ENCODE assay signal across 26 mouse cellular contexts in genomic region chr16:94230909-94231575, GRCm38 (mm10).
DNase-seq lines count a peak whose midpoint lies in the region; ATAC-seq and TF ChIP-seq lines count a peak whose summit lies in the region.
"Had no signal": no experiment of that assay in that cellular context is flagged by ENCODE, and none has a peak within 500 bp of the region (broad histone marks: within the 10 kb centered on the region; RNA-seq: fewer than 3 reads in every experiment).

No protein-coding gene starts in this region.

- H3K27ac ChIP-seq in bone marrow, adult 2 months (ENCODE audit: control insufficient read depth, insufficient read depth, low read depth, low read length, poor library complexity), result peak overlapping the region; percentile 58
- H3K27ac ChIP-seq in hindbrain, embryonic 10.5 days, result no peak overlapping the region
- H3K27ac ChIP-seq in hindbrain, embryonic 11.5 days (ENCODE audit: low read depth, low read length), result no peak overlapping the region
- H3K27ac ChIP-seq: embryonic facial prominence, embryonic 13.5 days; embryonic facial prominence, embryonic 15.5 days; forebrain, embryonic 13.5 days; forebrain, embryonic 15.5 days had no signal

- H3K4me1 ChIP-seq in bone marrow, adult 2 months (ENCODE audit: control insufficient read depth, insufficient read depth, low read length), result peaks cover 1% of the 10 kb centered on the region; the same call in 1 of the 2 replicates
- peaks cover 42% of the 10 kb centered on the region for H3K4me1 ChIP-seq in hindbrain, embryonic 10.5 days (replicated peaks)
- 0 out of 2 replicates have a peak, but pooled peaks cover 2% of the 10 kb centered on the region for H3K4me1 ChIP-seq in hindbrain, embryonic 11.5 days (replicated peaks; ENCODE audit: control insufficient read depth, insufficient read depth, low read length)

- TF ChIP-seq POLR2A in bone marrow, adult 2 months (IDR thresholded peaks at IDR 0.05; ENCODE audit: borderline replicate concordance, control insufficient read depth, low read depth, low read length), result no peak

- H3K36me3 ChIP-seq in hindbrain, embryonic 10.5 days, result 0 out of 2 replicates have a peak, but pooled peaks cover 3% of the 10 kb centered on the region
- H3K36me3 ChIP-seq in hindbrain, embryonic 11.5 days (ENCODE audit: control insufficient read depth, insufficient read depth, low read length), result no peaks in the 10 kb centered on the region
- H3K36me3 ChIP-seq: embryonic facial prominence, embryonic 15.5 days; forebrain, embryonic 15.5 days had no signal

- WGBS in bone marrow, adult 2 months, result 26% methylated on average over 12 of the region's 12 CpGs
- 75% methylated on average over 12 of the region's 12 CpGs for WGBS in hindbrain, embryonic 10.5 days
- 80% methylated on average over 12 of the region's 12 CpGs for WGBS in hindbrain, embryonic 11.5 days

- H3K4me3 ChIP-seq in bone marrow, adult 2 months (replicated peaks; ENCODE audit: control insufficient read depth, low read depth, low read length), result no peak overlapping the region
- no peak overlapping the region for H3K4me3 ChIP-seq in hindbrain, embryonic 10.5 days
- H3K4me3 ChIP-seq in hindbrain, embryonic 11.5 days (ENCODE audit: low read depth, low read length), result no peak overlapping the region
- H3K4me3 ChIP-seq: embryonic facial prominence, embryonic 13.5 days; embryonic facial prominence, embryonic 15.5 days; forebrain, embryonic 13.5 days; forebrain, embryonic 15.5 days had no signal

- H3K27me3 ChIP-seq in hindbrain, embryonic 10.5 days (ENCODE audit: insufficient read depth, poor library complexity, severe bottlenecking), result peaks cover 94% of the 10 kb centered on the region
- peaks cover 61% of the 10 kb centered on the region for H3K27me3 ChIP-seq in hindbrain, embryonic 11.5 days (ENCODE audit: control insufficient read depth, insufficient read depth, low read length)
- H3K27me3 ChIP-seq: CH12.LX; forebrain, embryonic 15.5 days; Patski had no signal

- H3K4me2 ChIP-seq in hindbrain, embryonic 11.5 days (replicated peaks; ENCODE audit: low read depth, low read length), result no peak overlapping the region
- H3K4me2 ChIP-seq: embryonic facial prominence, embryonic 13.5 days; embryonic facial prominence, embryonic 15.5 days; forebrain, embryonic 13.5 days; forebrain, embryonic 15.5 days had no signal

- TF ChIP-seq CTCF in bone marrow, adult 2 months (IDR thresholded peaks at IDR 0.05; ENCODE audit: control insufficient read depth, insufficient read depth, low read length), result no peak

- H3K9ac ChIP-seq in hindbrain, embryonic 11.5 days (ENCODE audit: low read depth, low read length), result no peak overlapping the region
- H3K9ac ChIP-seq: embryonic facial prominence, embryonic 13.5 days; embryonic facial prominence, embryonic 15.5 days; forebrain, embryonic 13.5 days; forebrain, embryonic 15.5 days; forebrain, postnatal 0 days had no signal

- DNase-seq in 416B (ENCODE audit: low read depth), result peak; percentile 67
- DNase-seq in lung, postnatal 36 days, result no peak
- DNase-seq in hindbrain, embryonic 10.5 days (ENCODE audit: low spot score), result no peak
- DNase-seq in adrenal gland, postnatal 36 days, result no peak
- DNase-seq in hindbrain, embryonic 11.5 days (ENCODE audit: low spot score), result no peak
- DNase-seq: adrenal gland, adult 8-10 months; adrenal gland, postnatal 14 days; B cell, adult 2 months; cerebellum, adult 11-12 months; cerebellum, adult 2 months; cerebellum, adult 9-10 months; cerebellum, postnatal 10 days; cerebellum, postnatal 25 days; embryo, embryonic 11 days; forebrain, postnatal 0 days had no signal

- peak; percentile 83 for ATAC-seq in granulocyte monocyte progenitor cell, adult 5-6 weeks (replicated peaks; ENCODE audit: poor library complexity, severe bottlenecking)
- ATAC-seq in megakaryocyte progenitor cell, adult 5-6 weeks (replicated peaks; ENCODE audit: poor library complexity), result peak; percentile 69
- ATAC-seq in hindbrain, embryonic 11.5 days (ENCODE audit: low FRiP score), result no peak
- ATAC-seq: CD4-positive, CD25-positive, alpha-beta regulatory T cell, adult 4 months; forebrain, embryonic 13.5 days; forebrain, embryonic 15.5 days; forebrain, postnatal 0 days; Patski had no signal

- peaks cover 4% of the 10 kb centered on the region; the same call in 1 of the 2 replicates for H3K9me3 ChIP-seq in hindbrain, embryonic 10.5 days
- no peaks in the 10 kb centered on the region for H3K9me3 ChIP-seq in hindbrain, embryonic 11.5 days (ENCODE audit: control insufficient read depth, low read length)
- H3K9me3 ChIP-seq: embryonic facial prominence, embryonic 13.5 days; embryonic facial prominence, embryonic 15.5 days; forebrain, embryonic 13.5 days; forebrain, embryonic 15.5 days; G1E had no signal
